Mouse (Mus musculus) forebrain, embryonic 13.5 days (tissue): ENCODE results near the gene Gfap. TPM values are rescaled to one million over a fixed set of nuclear protein-coding genes. Genes with fewer than 3 reads are reported as not detected.

Experiments used
- ATAC-seq: fragments of 200-750 bp; cut with Nextera tagmentation; 2 replicates; pipeline ENCODE4 v1.8.0; 2017
- H3K27ac ChIP-seq: fragments of 300-500 bp; sonication (generic); 2 replicates; pipeline ENCODE4 v1.5.1; 2015; ENCODE audit warnings: inconsistent platforms, mild to moderate bottlenecking, moderate library complexity
- H3K27me3 ChIP-seq: fragments of 300-500 bp; sonication (generic); 2 replicates; pipeline ENCODE4 v1.6.1; 2015; ENCODE audit warnings: mild to moderate bottlenecking, inconsistent platforms
- H3K36me3 ChIP-seq: fragments of 300-500 bp; sonication (generic); 2 replicates; pipeline ENCODE4 v1.6.1; 2015; ENCODE audit warnings: mild to moderate bottlenecking, inconsistent platforms; ENCODE audit not compliant: poor library complexity, severe bottlenecking
- H3K4me1 ChIP-seq: fragments of 300-500 bp; sonication (generic); 2 replicates; pipeline ENCODE4 v1.6.1; 2015; ENCODE audit warnings: inconsistent platforms
- H3K4me2 ChIP-seq: fragments of 300-500 bp; sonication (generic); 2 replicates; pipeline ENCODE4 v1.6.1; 2015; ENCODE audit warnings: inconsistent platforms, mild to moderate bottlenecking, moderate library complexity
- H3K4me3 ChIP-seq: fragments of 300-500 bp; sonication (generic); 2 replicates; pipeline ENCODE4 v1.5.1; 2015; ENCODE audit warnings: mild to moderate bottlenecking, inconsistent platforms
- H3K9ac ChIP-seq: fragments of 300-500 bp; sonication (generic); 2 replicates; pipeline ENCODE4 v1.6.1; 2015; ENCODE audit warnings: mild to moderate bottlenecking, inconsistent platforms
- H3K9me3 ChIP-seq: fragments of 300-500 bp; sonication (generic); replicated peaks from 2 replicates; pipeline ENCODE4 v1.6.1; 2016; ENCODE audit warnings: inconsistent platforms
- WGBS: fragments of 180-500 bp; shearing (Covaris S2); methylation state at CpG from one replicate; pipeline ENCODE4 v1.1.7; 2015; 5-methylcytosine and 5-hydroxymethylcytosine counted together
- polyA plus RNA-seq: library from polyadenylated mRNA; unstranded; fragments of >200 nt; fragmentation: Nextera tagmentation; extraction: Ambion mirVana; gene quantifications from 2 replicates; pipeline ENCODE4 v1.2.1, GENCODE M21; 2015

The Gfap gene
- polyA plus RNA-seq, 1 experiment from 2014 or later, result not detected

GRCm38 (mm10) chr11:102859933-102860332 lies 40.8 kb downstream of the Gfap start:
- 86% methylated on average over 8 of the region's 8 CpGs for WGBS
- peaks cover 92% of the 10 kb centered on the region for H3K36me3 ChIP-seq
- ATAC-seq, result no peak
- H3K27me3 ChIP-seq, result no peaks in the 10 kb centered on the region
- H3K27ac ChIP-seq, result no peak overlapping the region
- no peak overlapping the region for H3K9ac ChIP-seq
- H3K4me2 ChIP-seq, result no peak overlapping the region
- H3K4me3 ChIP-seq, result no peak overlapping the region
- no peaks in the 10 kb centered on the region for H3K4me1 ChIP-seq
- no peaks in the 10 kb centered on the region for H3K9me3 ChIP-seq

DNA sequence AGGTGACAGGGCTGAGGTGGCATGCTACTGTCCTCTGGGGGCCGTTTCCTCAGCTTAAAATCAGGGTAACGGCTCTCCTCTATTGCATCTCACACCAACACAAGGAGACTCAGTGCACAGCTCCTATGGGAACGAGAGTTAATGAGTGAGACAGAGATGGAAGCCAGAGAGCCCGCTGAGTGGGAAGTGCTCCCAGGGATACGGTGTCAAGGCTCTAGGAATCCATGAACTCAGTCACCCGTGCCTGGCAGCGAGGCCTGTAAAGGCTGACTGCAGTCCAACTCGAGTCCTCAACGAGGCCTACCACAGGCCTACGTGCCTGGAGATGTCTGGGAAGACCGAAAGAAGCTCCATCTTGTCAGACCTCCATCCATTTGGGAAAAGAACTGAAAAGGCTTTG lies 41.8 kb downstream of the Gfap start:
- no peaks in the 10 kb centered on the region for H3K27me3 ChIP-seq
- H3K27ac ChIP-seq, result no peak overlapping the region
- 90% methylated on average over 11 of the region's 11 CpGs for WGBS
- H3K4me2 ChIP-seq, result no peak overlapping the region
- H3K4me1 ChIP-seq, result no peaks in the 10 kb centered on the region
- no peaks in the 10 kb centered on the region for H3K9me3 ChIP-seq
- peaks cover 98% of the 10 kb centered on the region for H3K36me3 ChIP-seq
- no peak overlapping the region for H3K4me3 ChIP-seq
- no peak for ATAC-seq
- H3K9ac ChIP-seq, result no peak overlapping the region

GRCm38 (mm10) chr11:102855941-102856340 lies 44.8 kb downstream of the Gfap start:
- Histone ChIP-seq H3K27ac (no peak overlapping the region), H3K27me3 (no peaks in the 10 kb centered on the region), H3K9ac (no peak overlapping the region), H3K4me1 (no peaks in the 10 kb centered on the region), H3K4me3 (no peak overlapping the region), H3K36me3 (peaks cover 98% of the 10 kb centered on the region), H3K4me2 (no peak overlapping the region), H3K9me3 (no peaks in the 10 kb centered on the region)
- 89% methylated on average over 6 of the region's 6 CpGs for WGBS
- ATAC-seq, result no peak

- no peak overlapping the region for H3K4me2 ChIP-seq
Measured at GRCm38 (mm10) chr11:102853760-102854159, 47.0 kb downstream of the Gfap start.

GRCm38 (mm10) chr11:102851883-102852282 lies 48.8 kb downstream of the Gfap start:
- no peak for ATAC-seq
- Histone ChIP-seq H3K36me3 (peaks cover 98% of the 10 kb centered on the region), H3K4me3 (no peak overlapping the region), H3K9ac (no peak overlapping the region), H3K9me3 (no peaks in the 10 kb centered on the region), H3K27ac (no peak overlapping the region), H3K4me1 (no peaks in the 10 kb centered on the region), H3K4me2 (no peak overlapping the region), H3K27me3 (no peaks in the 10 kb centered on the region)
- 67% methylated on average over 5 of the region's 5 CpGs for WGBS

More at GRCm38 (mm10) chr11:102853760-102854159, 47.0 kb downstream of the Gfap start:
- H3K4me1 ChIP-seq, result no peaks in the 10 kb centered on the region
- H3K9ac ChIP-seq, result no peak overlapping the region
- no peak overlapping the region for H3K27ac ChIP-seq
- no peaks in the 10 kb centered on the region for H3K27me3 ChIP-seq
- H3K4me3 ChIP-seq, result no peak overlapping the region
- H3K36me3 ChIP-seq, result peaks cover 98% of the 10 kb centered on the region
- no peak for ATAC-seq
- H3K9me3 ChIP-seq, result no peaks in the 10 kb centered on the region

- Histone ChIP-seq H3K4me2 (no peak overlapping the region), H3K27me3 (no peaks in the 10 kb centered on the region)
Measured at GRCm38 (mm10) chr11:102845926-102846325, 54.8 kb downstream of the Gfap start.

GRCm38 (mm10) chr11:102838616-102839150 lies 62.0 kb downstream of the Gfap start:
- Histone ChIP-seq H3K9ac (no peak overlapping the region), H3K36me3 (peaks cover 76% of the 10 kb centered on the region), H3K27me3 (no peaks in the 10 kb centered on the region), H3K4me1 (no peaks in the 10 kb centered on the region), H3K4me3 (no peak overlapping the region), H3K27ac (peak overlapping the region; percentile 14; the same call in 1 of the 2 replicates), H3K4me2 (no peak overlapping the region), H3K9me3 (no peaks in the 10 kb centered on the region)
- no peak for ATAC-seq
- 94% methylated on average over 9 of the region's 9 CpGs for WGBS

More at GRCm38 (mm10) chr11:102845926-102846325, 54.8 kb downstream of the Gfap start:
- WGBS, result 92% methylated on average over 10 of the region's 10 CpGs
- Histone ChIP-seq H3K9me3 (no peaks in the 10 kb centered on the region), H3K4me3 (no peak overlapping the region), H3K27ac (no peak overlapping the region), H3K36me3 (peaks cover 100% of the 10 kb centered on the region), H3K4me1 (no peaks in the 10 kb centered on the region), H3K9ac (no peak overlapping the region)
- no peak for ATAC-seq

- H3K27ac ChIP-seq, result no peak overlapping the region
- no peak overlapping the region for H3K4me3 ChIP-seq
- no peaks in the 10 kb centered on the region for H3K4me1 ChIP-seq
- H3K4me2 ChIP-seq, result no peak overlapping the region
- no peak overlapping the region for H3K9ac ChIP-seq
- H3K27me3 ChIP-seq, result no peaks in the 10 kb centered on the region
- ATAC-seq, result no peak
- peaks cover 71% of the 10 kb centered on the region for H3K36me3 ChIP-seq
- WGBS, result 93% methylated on average over 2 of the region's 2 CpGs
- no peaks in the 10 kb centered on the region for H3K9me3 ChIP-seq
Measured at GRCm38 (mm10) chr11:102838126-102838525, 62.6 kb downstream of the Gfap start.

- Histone ChIP-seq H3K9ac (no peak overlapping the region), H3K27me3 (no peaks in the 10 kb centered on the region), H3K4me3 (no peak overlapping the region), H3K4me2 (no peak overlapping the region), H3K27ac (no peak overlapping the region), H3K36me3 (peaks cover 63% of the 10 kb centered on the region), H3K9me3 (no peaks in the 10 kb centered on the region), H3K4me1 (no peaks in the 10 kb centered on the region)
- no peak for ATAC-seq
- whole genome bisulfite sequencing, result 97% methylated on average over 1 of the region's 1 CpGs
Measured at GRCm38 (mm10) chr11:102837385-102837784, 63.3 kb downstream of the Gfap start.

Other genes with a start within 250 kb of the Gfap start
- 0.09 and 0.13 TPM in 2 replicates for gene Meioc, start 237.2 kb downstream of the Gfap start, polyA plus RNA-seq
- 45.8 and 46.3 TPM in 2 replicates for gene Ccdc43, start 203.1 kb downstream of the Gfap start, polyA plus RNA-seq
- 16.1 and 22.6 TPM in 2 replicates for gene Adam11, start 139.5 kb downstream of the Gfap start, polyA plus RNA-seq
- 68.3 and 69.2 TPM in 2 replicates for gene Gjc1, start 81.2 kb downstream of the Gfap start, polyA plus RNA-seq
- gene Higd1b, start 65.1 kb downstream of the Gfap start, polyA plus RNA-seq, result 1.2 and 2.0 TPM in 2 replicates
- 199 and 235 TPM in 2 replicates for gene Eftud2, start 19.9 kb downstream of the Gfap start, polyA plus RNA-seq
- 1.8 and 2.8 TPM in 2 replicates for gene Ccdc103, start 19.7 kb downstream of the Gfap start, polyA plus RNA-seq
- not detected in 2 replicates for gene Fam187a, start 15.7 kb downstream of the Gfap start, polyA plus RNA-seq
- gene Kif18b, start 24.2 kb upstream of the Gfap start, polyA plus RNA-seq, result 10.3 and 10.7 TPM in 2 replicates
- 1.4 and 1.5 TPM in 2 replicates for gene C1ql1, start 45.8 kb upstream of the Gfap start, polyA plus RNA-seq
- 47.3 and 53.9 TPM in 2 replicates for gene Nmt1, start 127.3 kb upstream of the Gfap start, polyA plus RNA-seq
- gene Dcakd, start 127.4 kb upstream of the Gfap start, polyA plus RNA-seq, result 182 and 195 TPM in 2 replicates
- 0.92 and 1.2 TPM in 2 replicates for gene Plcd3, start 200.7 kb upstream of the Gfap start, polyA plus RNA-seq
- 8.1 TPM in 2 replicates for gene Acbd4, start 200.8 kb upstream of the Gfap start, polyA plus RNA-seq
- gene Hexim1, start 215.3 kb upstream of the Gfap start, polyA plus RNA-seq, result 3.3 and 4.1 TPM in 2 replicates
- gene Hexim2, start 231.5 kb upstream of the Gfap start, polyA plus RNA-seq, result 13.4 and 13.9 TPM in 2 replicates